Mouse (Mus musculus): ENCODE results near the gene Ifi209.
"Not testable (repeated sequence)": the region's sequence is repeated elsewhere in the genome, so short reads cannot be mapped to it uniquely, and the experiment has no call there.

Gene Ifi209

DNA sequence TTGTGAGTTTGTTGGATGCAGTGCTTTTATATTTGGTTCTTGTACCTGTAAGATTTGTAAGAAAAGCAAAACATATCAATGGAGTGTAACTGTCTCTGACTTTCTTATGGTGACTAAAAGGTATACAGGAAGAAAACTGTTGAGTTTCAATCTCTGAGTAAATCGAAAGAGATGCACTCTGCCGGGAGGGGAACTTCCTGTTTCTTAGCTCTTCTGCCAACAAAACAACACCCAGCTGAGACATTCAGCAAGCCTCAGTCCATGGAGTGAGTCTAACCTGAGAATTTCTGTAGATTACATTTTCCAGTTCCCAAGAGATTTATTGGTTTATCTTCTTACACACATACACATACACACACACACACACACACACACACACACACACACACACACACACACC, at the start of gene Ifi209:
Ifi209 (plus strand) TSS at position 296 of the 400 bp plus-strand sequence.
- not testable (repeated sequence) for DNase-seq (ENCODE audit: low spot score in 2 of 2)

DNA sequence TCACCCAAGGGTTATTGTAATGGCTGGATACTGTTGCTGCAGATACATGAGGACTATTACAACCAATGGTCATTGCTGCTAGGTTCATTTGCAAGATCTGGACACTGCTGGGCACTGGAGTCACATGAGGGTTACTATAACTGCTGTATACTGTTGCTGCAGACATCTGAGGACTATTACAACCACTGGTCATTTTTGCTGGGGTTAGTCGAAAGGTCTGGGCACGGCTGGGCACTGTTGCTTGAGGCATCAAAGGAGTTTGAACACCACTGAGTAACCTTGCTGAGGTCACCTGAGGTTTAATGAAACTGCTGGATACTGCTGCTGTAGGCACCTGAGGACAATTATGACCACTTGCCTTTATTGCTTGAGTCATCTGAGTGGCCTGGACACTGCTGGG, 41.0 kb upstream of the Ifi209 start:
- not testable (repeated sequence) for DNase-seq (ENCODE audit: low spot score in 2 of 2)

DNA sequence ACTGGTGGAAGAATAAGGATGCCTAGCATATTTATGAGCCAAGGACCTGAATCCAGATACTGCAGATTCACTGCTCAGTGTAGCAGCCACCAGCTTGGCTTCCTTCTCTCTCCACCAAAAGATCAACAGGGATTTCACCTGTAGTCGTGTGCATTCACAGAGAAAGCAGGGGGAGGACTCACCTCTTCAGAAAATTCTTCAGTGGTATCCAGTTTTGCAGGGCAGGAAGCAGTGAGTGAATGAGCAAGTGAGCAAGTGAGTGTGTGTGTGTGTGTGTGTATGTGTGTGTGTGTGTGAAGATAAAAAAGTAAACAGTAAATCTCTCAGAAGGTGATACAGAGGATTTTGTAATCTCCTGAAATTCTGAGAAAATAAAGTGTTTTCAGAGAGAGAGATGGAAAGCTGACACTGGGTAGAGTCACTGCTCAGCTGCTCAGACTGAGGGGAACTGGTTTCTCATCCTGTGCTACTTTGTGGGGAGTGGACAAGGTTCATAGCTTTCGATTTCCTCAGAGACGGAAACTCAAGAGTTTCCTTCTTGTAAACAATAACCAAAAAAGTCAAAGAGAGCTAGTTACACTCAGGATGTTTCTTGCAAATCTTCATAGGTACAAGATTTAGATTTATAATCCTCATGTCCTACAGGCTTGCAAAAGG, 31.8 kb upstream of the Ifi209 start, which contains the start of gene Ifi213:
Ifi213 (minus strand) TSS at position 437 of the 657 bp plus-strand sequence.
- DNase-seq (ENCODE audit: low spot score in 2 of 2), result not testable (repeated sequence)

DNA sequence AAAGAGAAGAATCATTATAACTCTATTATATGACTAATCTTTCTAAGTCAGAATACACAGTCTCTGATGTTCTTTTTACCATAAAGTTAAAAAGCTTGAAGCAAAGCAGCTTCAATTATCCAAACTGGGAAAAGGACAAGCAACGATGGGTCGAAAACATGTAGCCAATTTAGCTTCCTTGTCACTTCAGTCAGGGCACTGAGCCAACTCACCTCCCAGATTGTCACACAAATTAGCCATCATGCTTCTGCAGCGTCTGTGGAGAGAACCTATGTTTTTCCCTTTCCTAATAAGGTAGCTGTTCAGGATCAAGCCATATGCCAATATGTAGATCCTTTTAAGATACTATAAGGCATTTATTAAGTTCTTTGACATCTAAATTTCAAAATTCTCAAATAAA, 20.4 kb upstream of the Ifi209 start:
- not testable (repeated sequence) for DNase-seq (ENCODE audit: low spot score in 2 of 2)

DNA sequence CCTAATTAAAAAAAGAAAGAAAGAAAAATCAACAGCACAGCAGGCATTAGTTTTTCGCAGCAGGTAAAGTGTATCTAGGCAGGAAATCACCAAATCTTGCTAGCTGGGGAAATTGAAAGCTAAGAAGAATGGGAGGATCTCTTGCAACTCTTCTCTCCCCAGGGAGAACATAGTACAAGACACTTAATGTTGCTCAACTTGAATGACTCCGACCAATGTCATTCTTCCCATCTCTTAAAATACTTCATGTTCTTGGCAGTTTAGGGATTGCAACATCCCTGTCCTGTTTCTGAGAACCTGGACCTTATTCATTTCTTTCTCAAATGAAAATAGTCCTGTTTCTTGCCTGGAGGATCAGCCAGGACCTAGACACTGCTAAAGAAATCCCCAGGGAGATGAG, 8.5 kb upstream of the Ifi209 start:
- DNase-seq (ENCODE audit: low spot score in 2 of 2), result not testable (repeated sequence)

DNA sequence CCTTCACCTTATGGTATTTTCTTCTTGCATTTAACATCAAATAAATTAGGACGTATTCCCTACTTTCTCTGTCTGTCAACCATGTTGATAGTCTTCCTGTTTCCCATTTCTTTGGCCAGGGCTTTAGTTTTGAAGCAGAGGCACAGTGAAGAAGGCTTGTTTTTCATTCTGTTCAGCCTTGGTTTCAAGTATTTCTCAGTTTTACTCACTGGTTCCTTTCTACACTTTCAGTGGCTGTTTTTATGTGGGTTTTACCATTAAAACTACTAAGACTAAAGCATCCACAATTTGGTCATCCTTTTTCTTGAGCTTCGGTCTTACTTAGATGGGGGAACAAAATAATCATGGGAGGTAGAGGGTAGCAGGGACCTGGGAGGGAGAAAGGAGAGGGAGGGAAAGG, 6.7 kb upstream of the Ifi209 start:
- DNase-seq (ENCODE audit: low spot score in 2 of 2), result no peak

DNA sequence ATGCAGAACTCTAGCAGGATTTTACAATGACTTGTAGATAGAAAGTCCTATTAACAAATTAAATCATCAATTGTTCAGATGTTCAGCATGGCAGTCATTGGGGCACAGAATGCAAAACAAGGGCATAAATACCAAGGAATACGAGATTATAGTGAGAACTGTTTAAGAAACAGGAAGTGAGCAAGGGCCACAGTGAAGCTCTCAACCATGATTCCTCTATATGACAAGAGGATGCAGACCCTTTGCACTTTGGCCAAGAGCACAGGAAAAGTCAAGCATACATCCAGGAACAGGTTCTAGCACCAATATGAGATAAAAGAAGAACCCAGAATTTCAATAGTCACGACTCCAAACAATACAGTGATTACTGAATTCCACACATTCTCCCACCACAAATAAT, 4.0 kb upstream of the Ifi209 start:
- DNase-seq (ENCODE audit: low spot score in 2 of 2), result no peak

DNA sequence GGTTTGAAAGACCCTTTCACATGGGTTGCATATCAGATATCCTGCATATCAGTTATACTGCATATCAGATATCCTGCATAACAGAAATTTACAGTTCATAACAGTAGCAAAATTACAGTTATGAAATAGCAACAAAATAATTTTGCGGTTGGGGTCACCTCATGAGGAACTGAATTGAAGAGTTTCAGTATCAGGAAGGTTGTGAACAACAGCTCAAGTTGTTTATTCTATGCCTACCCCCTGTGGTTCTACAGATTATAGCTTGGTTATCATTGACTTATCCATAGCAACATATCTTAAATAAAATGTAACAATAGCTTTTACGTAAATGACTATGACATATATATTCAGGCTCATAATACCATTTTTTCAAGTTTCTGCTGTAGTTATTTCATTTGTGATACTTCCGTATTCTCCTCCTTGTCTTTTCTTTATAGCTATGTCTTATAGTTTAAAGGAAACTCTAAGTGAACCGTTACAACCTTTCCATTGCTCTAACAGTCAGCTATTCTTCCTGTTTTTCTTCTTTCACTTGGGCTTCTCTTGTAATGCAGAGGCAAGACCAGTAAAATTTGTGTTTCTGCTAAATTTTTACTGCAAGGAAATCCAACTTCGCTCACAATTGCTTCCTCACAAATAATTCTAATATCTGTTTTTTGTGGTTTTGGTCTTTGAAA, 3.4 kb downstream of the Ifi209 start:
- DNase-seq (ENCODE audit: low spot score in 2 of 2), result no peak

DNA sequence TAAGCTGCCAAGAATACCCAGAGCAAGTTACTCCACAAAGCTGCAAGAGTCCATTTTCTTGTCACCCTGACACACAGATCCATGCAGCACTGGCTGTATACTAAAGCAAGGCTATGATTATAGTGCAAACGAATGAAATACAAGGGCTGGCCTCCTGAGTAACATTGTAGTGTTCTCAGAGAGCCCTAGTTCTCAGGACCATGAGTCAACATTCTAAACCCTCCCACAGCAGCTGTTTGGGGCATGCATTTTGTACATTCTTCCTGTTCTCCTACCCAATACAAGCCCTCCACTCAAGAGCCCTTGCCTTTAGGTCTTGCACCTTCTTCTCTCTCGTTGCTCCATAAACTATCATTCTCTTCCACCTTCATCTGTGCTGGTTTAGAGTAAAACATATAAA, 14.7 kb downstream of the Ifi209 start:
- no peak for DNase-seq (ENCODE audit: low spot score in 2 of 2)

DNA sequence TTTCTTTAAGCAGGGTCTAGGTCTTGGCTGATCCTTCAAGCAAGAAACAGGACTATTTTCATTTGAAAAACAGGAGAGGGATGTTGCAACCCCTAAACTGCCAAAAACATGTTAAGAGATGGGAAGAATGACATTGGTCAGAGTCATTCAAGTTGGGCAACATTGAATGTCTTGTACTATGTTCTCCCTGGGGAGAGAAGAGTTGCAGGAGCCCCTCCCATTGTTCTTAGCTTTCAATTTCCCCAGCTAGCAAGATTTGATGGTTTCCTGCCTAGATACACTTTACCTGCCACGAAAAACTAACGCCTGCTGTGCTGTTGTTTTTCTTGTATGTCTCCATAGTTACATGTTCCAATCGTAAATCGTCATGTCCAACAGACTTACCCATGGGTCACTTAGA, 27.3 kb downstream of the Ifi209 start:
- DNase-seq (ENCODE audit: low spot score in 2 of 2), result no peak

DNA sequence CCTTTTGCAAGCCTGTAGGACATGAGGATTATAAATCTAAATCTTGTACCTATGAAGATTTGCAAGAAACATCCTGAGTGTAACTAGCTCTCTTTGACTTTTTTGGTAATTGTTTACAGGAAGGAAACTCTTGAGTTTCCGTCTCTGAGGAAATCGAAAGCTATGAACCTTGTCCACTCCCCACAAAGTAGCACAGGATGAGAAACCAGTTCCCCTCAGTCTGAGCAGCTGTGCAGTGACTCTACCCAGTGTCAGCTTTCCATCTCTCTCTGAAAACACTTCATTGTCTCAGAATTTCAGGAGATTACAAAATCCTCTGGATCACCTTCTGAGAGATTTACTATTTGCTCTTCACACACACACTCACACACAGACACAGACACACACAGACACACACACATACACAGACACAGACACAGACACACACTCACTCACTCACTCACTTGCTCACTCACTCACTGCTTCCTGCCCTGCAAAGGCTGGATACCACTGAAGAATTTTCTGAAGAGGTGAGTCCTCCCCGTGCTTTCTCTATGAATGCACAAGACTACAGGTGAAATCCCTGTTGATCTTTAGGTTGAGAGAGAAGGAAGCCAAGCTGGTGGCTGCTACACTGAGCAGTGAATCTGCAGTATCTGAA, 42.9 kb downstream of the Ifi209 start, which contains the start of gene Ifi208:
Ifi208 (plus strand) TSS at position 218 of the 640 bp plus-strand sequence.
- DNase-seq (ENCODE audit: low spot score in 2 of 2), result not testable (repeated sequence)

DNA sequence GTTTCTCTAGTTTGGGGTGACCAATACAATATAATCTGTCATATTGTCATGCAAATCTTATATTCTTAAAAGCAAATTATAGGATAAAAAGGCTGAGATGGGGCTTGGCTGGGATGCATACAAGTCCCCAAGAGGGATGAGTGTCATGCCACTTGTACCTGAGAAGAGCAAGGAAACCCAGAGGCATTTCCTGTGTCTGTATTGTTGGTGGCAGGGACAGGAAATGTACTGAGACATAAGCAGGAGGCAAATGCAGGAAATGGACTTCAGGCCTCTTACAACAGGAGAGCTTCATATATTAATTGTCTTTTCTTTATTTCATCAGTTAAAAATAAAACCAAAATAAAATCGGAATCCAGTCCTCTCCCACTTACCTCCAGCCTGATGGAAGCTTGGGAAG, 47.9 kb downstream of the Ifi209 start:
- DNase-seq (ENCODE audit: low spot score in 2 of 2), result not testable (repeated sequence)

DNA sequence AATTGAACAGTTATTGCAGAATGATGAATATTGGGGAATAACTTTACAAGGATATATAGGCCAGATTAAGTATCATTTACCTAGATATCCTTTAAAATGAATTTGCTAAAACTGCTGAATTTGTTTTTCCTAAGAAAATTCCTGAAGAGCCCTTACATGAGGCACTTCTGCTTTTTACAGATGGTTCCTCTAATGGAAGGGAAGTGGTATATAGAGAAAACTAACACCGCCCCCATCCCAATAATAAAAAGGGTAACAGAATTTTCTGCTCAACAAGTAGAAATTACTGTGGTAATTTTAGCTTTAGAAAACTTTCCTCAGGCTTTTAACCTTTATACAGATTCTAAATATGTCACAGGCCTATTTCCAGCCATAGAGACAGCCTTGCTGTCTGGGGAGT, 63.6 kb downstream of the Ifi209 start:
- DNase-seq (ENCODE audit: low spot score in 2 of 2), result no peak
